Mouse (Mus musculus): Measurements from ENCODE around the gene Hfm1.

Gene Hfm1

DNA sequence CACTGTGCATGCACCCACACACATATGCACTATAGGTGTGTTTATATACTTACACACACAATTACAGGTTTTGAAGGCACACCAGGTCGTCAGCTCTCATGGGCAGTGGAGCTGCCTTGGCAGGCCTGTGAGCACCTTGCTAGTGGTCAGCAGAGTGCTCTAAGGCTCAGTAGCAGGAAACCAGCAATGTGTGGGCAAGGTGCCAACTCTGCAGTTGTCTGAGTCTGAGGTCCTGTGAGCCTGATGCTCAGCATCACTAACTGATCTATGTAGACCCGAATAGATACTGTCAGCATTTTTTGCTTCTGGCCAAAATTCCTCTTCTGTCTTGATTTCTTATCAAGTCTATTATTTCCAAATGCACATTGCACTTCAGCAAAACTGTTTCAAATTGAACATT is 82.2 kb downstream of the Hfm1 start:
- no peak for DNase-seq (ENCODE audit: low spot score in 2 of 2)

DNA sequence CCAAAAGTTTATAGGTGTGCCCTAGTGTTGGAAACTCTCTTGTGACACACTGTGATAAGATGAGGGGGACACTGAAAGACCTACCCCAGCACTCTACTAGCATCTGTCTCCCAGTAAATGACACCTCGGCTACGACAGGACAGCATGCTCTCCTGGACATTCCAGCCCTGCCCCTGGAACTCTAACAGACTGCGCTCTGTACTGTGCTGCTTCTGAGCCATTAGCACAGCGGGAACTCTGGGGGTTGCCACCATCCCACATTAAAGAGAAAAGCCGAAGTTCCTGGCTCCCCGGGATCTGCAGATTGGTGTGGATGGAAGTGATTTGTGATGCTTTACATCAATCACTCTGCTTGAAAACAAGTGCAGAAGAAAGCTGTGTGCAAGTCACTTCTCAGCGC is 93.1 kb downstream of the Hfm1 start:
- DNase-seq (ENCODE audit: low spot score in 2 of 2) = no peak

- DNase-seq (ENCODE audit: low spot score in 2 of 2) = no peak
Measured at GRCm38 (mm10) chr5:106831401-106831800, 94.7 kb downstream of the Hfm1 start.

DNA sequence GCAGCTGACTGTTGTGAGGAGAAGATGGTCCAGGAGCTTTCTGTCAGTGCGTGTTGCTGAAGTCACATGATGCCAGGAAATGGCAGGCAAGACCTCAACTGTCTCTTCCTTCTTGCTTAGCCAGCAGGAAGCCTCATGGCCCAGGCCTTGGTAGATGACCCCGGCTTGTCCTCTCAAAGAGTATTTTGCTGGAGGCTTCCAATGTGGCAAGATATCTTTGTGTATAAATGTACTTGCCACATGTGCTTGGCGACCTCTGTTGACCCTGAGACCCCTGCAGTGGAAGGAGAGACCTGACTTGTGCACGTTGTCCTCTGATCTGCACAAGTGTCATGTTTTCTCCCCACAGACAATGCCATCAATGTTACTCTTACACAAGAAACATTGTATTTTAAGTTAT is 95.3 kb downstream of the Hfm1 start:
- DNase-seq (ENCODE audit: low spot score in 2 of 2) = no peak

- DNase-seq (ENCODE audit: low spot score in 2 of 2) = no peak
Measured at GRCm38 (mm10) chr5:106826740-106827139, 99.4 kb downstream of the Hfm1 start.

DNA sequence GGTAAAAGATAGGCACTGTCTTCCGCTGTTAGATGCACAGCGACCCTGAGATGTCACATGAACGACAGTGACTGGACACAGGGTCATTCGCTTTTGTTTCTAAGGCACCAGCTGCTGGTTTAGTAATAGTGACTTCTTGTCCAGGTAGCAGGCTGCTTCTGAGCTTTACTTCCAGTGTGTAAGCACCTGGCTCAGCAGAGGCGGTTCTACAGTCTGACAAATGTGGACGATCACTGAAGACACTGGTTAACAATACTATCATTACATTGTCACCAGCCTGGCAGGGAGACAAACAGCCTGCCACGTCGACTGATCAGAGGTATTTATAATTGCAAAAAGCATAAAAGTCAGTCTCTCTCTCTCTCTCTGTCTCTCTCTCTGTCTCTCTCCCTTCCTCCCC is 100.1 kb downstream of the Hfm1 start:
- no peak for DNase-seq (ENCODE audit: low spot score in 2 of 2)

DNA sequence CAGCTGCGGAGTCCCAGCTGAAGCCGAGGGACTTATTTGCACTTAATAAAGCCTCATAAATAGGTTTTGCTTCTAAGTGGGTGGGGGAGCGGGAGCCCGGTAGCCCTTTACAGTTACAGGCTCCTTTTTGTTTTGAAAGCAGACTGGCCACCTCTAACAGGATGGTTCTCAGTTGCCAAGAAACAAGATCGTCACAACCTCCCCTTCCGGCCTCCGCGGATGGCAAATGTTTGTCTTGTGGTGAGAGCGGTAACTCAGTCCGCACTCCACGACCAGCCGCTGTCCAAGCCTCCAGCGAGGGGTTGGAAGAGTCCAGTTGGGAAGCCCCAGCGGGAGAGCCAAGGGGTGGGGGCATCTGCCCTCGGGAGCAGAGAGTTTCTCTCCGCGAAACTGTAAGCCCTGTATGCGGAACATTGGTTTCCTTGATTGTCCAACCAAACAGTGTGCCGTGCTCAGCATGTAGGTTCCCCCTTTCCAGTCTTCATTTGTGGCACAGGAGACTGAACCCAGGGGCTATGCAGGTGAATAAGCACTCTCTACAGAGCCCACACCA is 100.7 kb downstream of the Hfm1 start:
- DNase-seq (ENCODE audit: low spot score in 2 of 2) = peak; percentile 14 to 30

DNA sequence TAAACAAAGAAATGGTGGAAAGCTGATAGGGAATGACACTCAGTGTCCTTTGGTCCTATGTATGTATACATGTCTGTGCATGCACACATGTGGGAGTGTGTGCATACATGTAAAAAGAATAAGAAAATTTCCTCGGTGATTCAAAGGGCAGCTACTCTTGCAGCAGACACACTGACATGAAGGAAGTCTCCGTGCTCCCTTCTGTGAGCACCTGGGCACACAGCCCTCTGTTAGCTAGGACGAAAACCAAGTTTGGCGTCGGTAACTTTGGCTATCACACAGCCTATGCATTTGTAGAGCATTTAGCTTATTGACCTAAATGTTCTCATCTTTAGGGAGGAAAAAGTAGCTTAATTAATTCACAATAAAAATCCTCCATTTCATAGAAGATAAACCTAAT is 101.4 kb downstream of the Hfm1 start:
- no peak for DNase-seq (ENCODE audit: low spot score in 2 of 2)

DNA sequence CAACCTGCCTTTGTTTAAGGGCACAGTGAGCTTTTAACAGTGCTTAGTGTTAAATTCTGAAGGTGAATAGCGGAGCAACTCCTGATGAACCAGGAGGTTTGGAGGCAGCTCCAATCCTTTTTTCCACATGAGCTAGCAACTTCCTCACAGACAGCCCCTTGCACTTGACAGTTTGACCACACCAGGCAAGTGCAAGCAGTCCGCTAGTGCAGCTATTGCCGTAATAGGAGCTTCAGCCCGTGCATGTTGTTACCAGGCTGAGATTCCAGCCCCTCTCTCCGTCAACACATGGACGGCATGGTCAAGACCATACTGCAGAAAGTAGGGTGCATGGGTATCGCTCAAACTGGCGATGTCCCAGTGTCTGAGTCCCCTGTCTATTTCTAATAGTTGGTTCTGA is 106.5 kb downstream of the Hfm1 start:
- DNase-seq (ENCODE audit: low spot score in 2 of 2) = no peak

DNA sequence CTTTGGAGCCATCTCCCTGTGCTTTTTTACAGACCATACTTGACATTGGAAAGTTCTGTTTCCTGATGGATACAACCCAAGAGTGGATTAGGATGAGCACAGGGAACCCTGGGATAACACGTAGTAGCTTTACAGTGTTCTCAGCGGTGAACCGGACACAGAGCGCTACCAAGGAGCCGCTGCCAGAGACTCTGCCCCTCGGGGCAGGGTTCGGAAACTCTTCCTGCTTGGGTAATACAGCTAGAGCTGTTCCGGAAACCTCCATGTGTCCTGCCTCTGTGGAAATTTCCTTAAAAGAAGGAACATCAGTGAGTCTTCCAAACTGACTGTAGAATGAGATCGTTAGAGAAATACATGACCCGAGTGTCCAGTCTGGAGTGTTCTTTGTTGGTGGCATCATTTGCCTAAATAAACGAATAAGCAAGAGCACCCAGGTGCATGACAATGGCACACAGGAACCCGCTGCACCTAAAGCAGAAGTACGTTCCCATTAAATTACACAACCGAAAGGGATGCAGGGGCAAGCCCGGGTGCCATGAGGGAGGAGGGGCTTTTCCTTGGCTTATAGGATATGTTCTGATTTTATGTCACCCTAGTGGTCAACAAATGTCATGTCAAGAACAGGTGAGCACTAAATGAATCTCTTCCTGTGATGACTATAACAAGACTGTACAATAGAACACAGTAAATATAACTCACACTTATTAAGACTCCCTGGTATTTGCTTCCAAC is 110.0 kb downstream of the Hfm1 start:
- no peak for DNase-seq (ENCODE audit: low spot score in 2 of 2)

DNA sequence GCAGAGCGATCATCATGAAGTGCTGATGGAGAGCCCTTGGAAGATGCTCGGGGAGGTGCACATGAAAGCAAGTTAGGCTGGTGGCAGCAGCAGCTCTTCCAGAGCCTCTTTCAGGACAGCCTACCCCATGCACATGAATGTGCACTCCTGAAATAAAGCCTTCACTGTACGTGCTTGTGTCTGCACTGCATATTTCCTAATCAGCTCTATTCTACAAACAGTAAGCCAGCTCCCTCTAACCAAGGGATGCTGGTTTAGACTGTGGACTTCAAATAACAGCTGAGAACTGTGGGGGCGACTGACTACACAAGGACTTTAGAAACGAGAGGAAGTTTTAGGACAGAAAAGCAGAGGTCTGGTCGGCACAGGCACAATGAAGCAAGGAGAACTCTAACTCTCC is 111.5 kb downstream of the Hfm1 start:
- DNase-seq (ENCODE audit: low spot score in 2 of 2) = no peak

GRCm38 (mm10) chr5:106803094-106803493 is 123.0 kb downstream of the Hfm1 start:
- peak; percentile 62 to 76 for DNase-seq (ENCODE audit: low spot score in 2 of 2)

DNA sequence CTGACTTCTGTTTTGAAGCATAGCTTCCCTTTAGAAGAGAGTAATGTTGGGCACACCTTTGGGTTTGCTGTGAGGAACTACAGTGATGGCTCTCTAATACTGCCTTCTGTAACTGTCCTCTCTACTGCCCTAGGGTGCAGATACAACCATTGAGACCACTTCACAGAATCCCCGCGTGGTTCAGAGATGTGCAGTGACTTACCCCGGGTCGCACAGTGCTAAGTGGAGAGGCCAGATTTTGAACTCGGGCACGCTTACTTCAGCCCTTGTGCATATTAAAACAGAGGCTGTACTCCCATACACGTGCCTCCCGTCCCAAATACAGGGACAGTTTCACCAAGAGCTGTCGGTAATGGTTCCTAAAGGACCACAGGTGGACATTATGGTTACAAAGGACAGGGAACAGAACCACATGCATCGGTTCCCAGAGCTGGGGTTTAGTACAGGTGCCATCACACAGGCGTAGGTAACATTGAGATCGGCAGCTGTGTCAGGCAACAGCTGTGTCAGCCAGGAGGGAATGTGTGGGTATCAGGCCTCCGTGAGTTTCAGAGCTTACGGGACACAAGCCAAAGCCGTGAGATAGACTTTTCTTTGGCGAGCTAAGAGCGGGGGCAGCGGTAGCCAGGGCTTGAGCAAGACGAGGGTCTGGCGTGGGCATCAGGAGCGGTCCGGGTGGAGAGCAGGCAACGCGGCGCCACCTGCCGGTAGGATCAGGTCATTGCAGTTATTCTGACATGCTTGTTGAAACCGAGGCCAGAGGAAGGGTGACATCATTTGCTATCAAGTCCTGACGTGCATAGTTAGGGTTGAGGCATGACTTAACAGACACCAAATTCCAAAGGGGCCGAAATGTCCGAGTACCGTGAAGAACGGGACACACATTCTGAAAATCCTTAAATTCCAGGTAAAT is 124.0 kb downstream of the Hfm1 start:
- peak; percentile 76 to 90 for DNase-seq (ENCODE audit: low spot score in 2 of 2)

- DNase-seq (ENCODE audit: low spot score in 2 of 2) = no peak
Measured at GRCm38 (mm10) chr5:106801215-106801863, 124.8 kb downstream of the Hfm1 start.

DNA sequence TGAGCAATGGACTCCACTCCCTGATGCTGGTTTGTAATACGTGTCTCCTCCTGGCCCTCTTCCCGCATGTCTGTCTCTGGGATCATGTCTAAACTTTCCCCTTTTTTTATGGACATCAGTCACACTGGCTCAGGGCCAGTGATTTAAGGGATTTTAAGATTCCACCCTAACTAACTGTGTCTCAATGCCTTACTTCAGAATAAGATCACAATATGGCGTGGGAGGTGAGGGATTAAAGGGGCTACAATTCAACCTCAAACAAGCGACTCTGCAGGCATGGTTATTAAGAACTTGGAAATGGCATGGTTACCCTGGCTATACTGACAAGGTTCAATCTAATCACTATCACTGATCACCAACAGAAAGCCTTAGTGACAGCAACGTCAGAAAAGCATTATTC is 128.2 kb downstream of the Hfm1 start:
- DNase-seq (ENCODE audit: low spot score in 2 of 2) = no peak

- DNase-seq (ENCODE audit: low spot score in 2 of 2) = peak in 1 of 2 experiments; percentile 31
Measured at GRCm38 (mm10) chr5:106791241-106791572, 134.9 kb downstream of the Hfm1 start.

DNA sequence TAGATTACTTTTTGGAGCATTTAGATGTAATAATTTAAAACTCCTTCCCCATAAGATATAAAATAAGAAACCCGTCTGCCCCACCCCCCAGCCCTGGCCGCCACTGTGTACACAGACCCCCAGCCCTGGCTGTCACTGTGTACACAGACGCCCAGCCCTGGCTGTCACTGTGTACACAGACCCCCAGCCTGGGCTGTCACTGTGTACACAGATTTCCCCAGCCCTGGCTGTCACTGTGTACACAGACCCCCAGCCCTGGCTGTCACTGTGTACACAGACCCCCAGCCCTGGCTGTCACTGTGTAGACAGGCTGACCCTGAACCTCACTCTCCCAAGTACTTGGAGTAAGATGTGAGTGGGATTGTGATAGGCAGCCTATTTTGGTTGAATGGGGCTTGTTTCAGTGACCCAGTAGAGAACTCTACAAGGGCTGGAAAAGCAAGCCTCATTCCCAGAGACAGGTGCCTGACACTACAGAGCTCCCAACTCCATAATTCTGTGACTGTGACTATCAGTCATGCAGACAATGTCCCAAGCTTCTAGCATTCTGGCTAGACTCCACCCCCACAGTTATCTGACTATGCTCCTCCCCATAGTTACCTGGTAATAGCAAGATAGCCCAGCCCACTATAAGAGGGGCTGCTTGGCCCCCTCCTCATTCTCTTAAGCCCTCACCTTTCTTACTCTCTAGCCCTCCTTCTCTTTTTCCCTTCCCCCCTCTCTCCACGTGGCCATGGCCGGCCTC is 135.5 kb downstream of the Hfm1 start:
- no peak for DNase-seq (ENCODE audit: low spot score in 2 of 2)
